ENCODE assay signal across 8 mouse cellular contexts in genomic region chr1:136726145-136726935, GRCm38 (mm10).
DNase-seq lines count a peak whose midpoint lies in the region.

No protein-coding gene starts in this region.

- intact Hi-C loops in heart, postnatal 25 days (cut with DNase I) = loop anchor here (1.0 to 5.0 kb wide), 2 partner anchors 99 to 499 kb away; no protein-coding TSS in a partner anchor

- peak; percentile 15 to 59 for DNase-seq in heart, adult 18-20 months
- DNase-seq in heart, postnatal 25 days (ENCODE audit: low spot score) = no peak
- peak; percentile 50 for DNase-seq in spleen, postnatal 36 days (ENCODE audit: low spot score in 2 of 2)
- DNase-seq in spleen, postnatal 4 days (ENCODE audit: low spot score in 2 of 2) = no peak
- peak; percentile 35 to 42 for DNase-seq in kidney, postnatal 4 days
- DNase-seq in thymus, postnatal 14 days = peak; percentile 47
- DNase-seq in testis, postnatal 10 days (ENCODE audit: low spot score) = no peak
- DNase-seq in cerebellum, adult 8-10 months = no peak

Comparison
In these comparisons a context has a peak if more than half of its experiments do, and no peak if none do; other contexts are left out.
1. DNase-seq: peak in heart, adult 18-20 months (2 of 2), spleen, postnatal 36 days (2 of 2), kidney, postnatal 4 days (2 of 2) and thymus, postnatal 14 days (single experiment); none in heart, postnatal 25 days (single experiment), spleen, postnatal 4 days (0 of 2), testis, postnatal 10 days (single experiment) and cerebellum, adult 8-10 months (single experiment).